In the genomic region with DNA sequence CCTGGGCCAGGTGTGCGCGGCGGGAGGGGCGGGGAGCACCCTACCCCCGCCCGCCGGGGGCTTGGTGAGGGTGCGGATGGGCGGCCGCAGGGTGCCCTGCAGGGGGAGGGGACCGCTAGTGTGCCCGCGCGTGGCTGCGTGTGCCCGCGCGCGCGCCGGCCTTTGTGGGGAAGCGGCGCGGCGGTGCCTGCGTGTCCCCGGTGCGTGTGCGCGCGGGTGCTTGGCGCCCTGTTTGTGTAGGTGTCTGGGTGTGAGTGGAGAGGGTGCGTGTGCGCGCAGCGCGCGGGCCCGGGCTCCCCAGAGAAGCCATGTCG, we compare ENCODE assay signal across 8 mouse cellular contexts. TPM values are rescaled to one million over a fixed set of nuclear protein-coding genes. Genes with fewer than 3 reads are reported as not detected.
A peak's percentile ranks its signal among the peaks of the same experiment; 100 is the strongest.
DNase-seq lines count a peak whose midpoint lies in the region; ATAC-seq and TF ChIP-seq lines count a peak whose summit lies in the region.

No protein-coding gene starts in this region.

- no peak for ATAC-seq in embryonic facial prominence, embryonic 11.5 days (replicated peaks; ENCODE audit: insufficient number of reproducible peaks, low FRiP score, low TSS enrichment, low read depth)
- no peak for ATAC-seq in stomach, embryonic 15.5 days (ENCODE audit: insufficient read depth, low FRiP score, low read depth)

- peak overlapping the region; percentile 95 for H3K4me2 ChIP-seq in embryonic facial prominence, embryonic 11.5 days (ENCODE audit: low read depth, low read length)
- H3K4me2 ChIP-seq in stomach, embryonic 15.5 days: peak overlapping the region; percentile 92

- DNase-seq in heart, embryonic 10.5 days (ENCODE audit: low spot score): no peak
- DNase-seq in heart, adult 8-10 months (ENCODE audit: low spot score): no peak
- peak; percentile 54 for DNase-seq in embryonic facial prominence, embryonic 11.5 days (ENCODE audit: low spot score)
- DNase-seq in kidney, postnatal 4 days: peak; percentile 31 to 47
- DNase-seq in mesoderm, embryonic 11.5 days (ENCODE audit: low read depth, low spot score): peak; percentile 15
- no peak for DNase-seq in adrenal gland, postnatal 4 days (ENCODE audit: low spot score in 2 of 2)

- H3K4me3 ChIP-seq in heart, embryonic 10.5 days: peak overlapping the region; percentile 90
- peak overlapping the region; percentile 79 for H3K4me3 ChIP-seq in ES-Bruce4 (ENCODE audit: low read depth, low read length)
- H3K4me3 ChIP-seq in embryonic facial prominence, embryonic 11.5 days (ENCODE audit: low read depth, low read length): peak overlapping the region; percentile 99
- H3K4me3 ChIP-seq in stomach, embryonic 15.5 days (replicated peaks): peak overlapping the region; percentile 88

- no peak for TF ChIP-seq CTCF in ES-Bruce4 (IDR thresholded peaks at IDR 0.05; ENCODE audit: low read depth, low read length)

- under 1% methylated on average over 40 of the region's 40 CpGs for WGBS in heart, embryonic 10.5 days
- WGBS in embryonic facial prominence, embryonic 11.5 days: under 1% methylated on average over 34 of the region's 40 CpGs
- WGBS in stomach, embryonic 15.5 days: 1% methylated on average over 37 of the region's 40 CpGs

- H3K36me3 ChIP-seq in heart, embryonic 10.5 days: peaks cover 7% of the 10 kb centered on the region; the same call in 1 of the 2 replicates
- peaks cover 4% of the 10 kb centered on the region; the same call in 1 of the 2 replicates for H3K36me3 ChIP-seq in ES-Bruce4 (ENCODE audit: control insufficient read depth, insufficient read depth, low read length, poor library complexity, severe bottlenecking)
- H3K36me3 ChIP-seq in embryonic facial prominence, embryonic 11.5 days (replicated peaks; ENCODE audit: control insufficient read depth, insufficient read depth, low read depth, low read length): no peaks in the 10 kb centered on the region
- H3K36me3 ChIP-seq in stomach, embryonic 15.5 days: no peaks in the 10 kb centered on the region

- peak overlapping the region; percentile 97 for H3K9ac ChIP-seq in ES-Bruce4 (ENCODE audit: low read depth, poor library complexity, severe bottlenecking)
- peak overlapping the region; percentile 90 for H3K9ac ChIP-seq in embryonic facial prominence, embryonic 11.5 days (replicated peaks; ENCODE audit: low read length)
- H3K9ac ChIP-seq in stomach, embryonic 15.5 days: peak overlapping the region; percentile 86

- no peak for TF ChIP-seq EP300 in ES-Bruce4 (IDR thresholded peaks at IDR 0.05; ENCODE audit: insufficient read depth, low read depth, low read length)

- peak overlapping the region; percentile 93 for H3K27ac ChIP-seq in heart, embryonic 10.5 days
- H3K27ac ChIP-seq in ES-Bruce4 (ENCODE audit: insufficient read depth, low read length): no peak overlapping the region
- H3K27ac ChIP-seq in embryonic facial prominence, embryonic 11.5 days (replicated peaks; ENCODE audit: low read depth, low read length): peak overlapping the region; percentile 97
- H3K27ac ChIP-seq in stomach, embryonic 15.5 days: peak overlapping the region; percentile 97

- peaks cover 14% of the 10 kb centered on the region; the same call in 1 of the 2 replicates for H3K27me3 ChIP-seq in heart, embryonic 10.5 days (ENCODE audit: insufficient read depth, poor library complexity, severe bottlenecking)
- H3K27me3 ChIP-seq in ES-Bruce4 (ENCODE audit: control insufficient read depth, insufficient read depth, low read length, poor library complexity, severe bottlenecking): no peaks in the 10 kb centered on the region
- H3K27me3 ChIP-seq in embryonic facial prominence, embryonic 11.5 days (ENCODE audit: control insufficient read depth, insufficient read depth, low read length): no peaks in the 10 kb centered on the region; the same call in 1 of the 2 replicates
- H3K27me3 ChIP-seq in stomach, embryonic 15.5 days (replicated peaks): peaks cover 11% of the 10 kb centered on the region; the same call in 1 of the 2 replicates

- no peaks in the 10 kb centered on the region for H3K9me3 ChIP-seq in heart, embryonic 10.5 days
- no peaks in the 10 kb centered on the region for H3K9me3 ChIP-seq in ES-Bruce4 (replicated peaks; ENCODE audit: control insufficient read depth, insufficient read depth, low read length, poor library complexity, severe bottlenecking)
- no peaks in the 10 kb centered on the region for H3K9me3 ChIP-seq in embryonic facial prominence, embryonic 11.5 days (replicated peaks; ENCODE audit: control insufficient read depth, low read length)
- no peaks in the 10 kb centered on the region for H3K9me3 ChIP-seq in stomach, embryonic 15.5 days

- TF ChIP-seq POLR2A in ES-Bruce4 (IDR thresholded peaks at IDR 0.05; ENCODE audit: insufficient read depth, low read length): no peak

- H3K4me1 ChIP-seq in heart, embryonic 10.5 days: peaks cover 63% of the 10 kb centered on the region
- H3K4me1 ChIP-seq in ES-Bruce4 (ENCODE audit: control insufficient read depth, insufficient read depth, low read length): peaks cover 6% of the 10 kb centered on the region
- peaks cover 10% of the 10 kb centered on the region for H3K4me1 ChIP-seq in embryonic facial prominence, embryonic 11.5 days (ENCODE audit: control insufficient read depth, insufficient read depth, low read length)
- peaks cover 41% of the 10 kb centered on the region for H3K4me1 ChIP-seq in stomach, embryonic 15.5 days

RNA-seq across cellular contexts. Expression of a gene that starts 1.0 kb away (rescaled TPM):
- 8.5 and 12.0 TPM in 2 replicates for polyA plus RNA-seq in heart, embryonic 10.5 days (2016; fragmentation: Nextera tagmentation; extraction: Ambion mirVana)
- total RNA-seq in heart, adult 8-10 months (2022): 10 to 100 TPM; 10.8 to 17.6 (median 14.2) TPM
- polyA plus RNA-seq in ES-Bruce4 (2011; ENCODE audit: insufficient read depth, insufficient read length, low read depth, missing spikeins): 64.0 and 64.7 TPM in 2 replicates
- 18.3 and 20.5 TPM in 2 replicates for polyA plus RNA-seq in embryonic facial prominence, embryonic 11.5 days (2014; fragmentation: Nextera tagmentation; extraction: Ambion mirVana)
- 17.7 and 18.1 TPM in 2 replicates for polyA plus RNA-seq in stomach, embryonic 15.5 days (2015; fragmentation: Nextera tagmentation; extraction: Ambion mirVana)
- total RNA-seq in adrenal gland, postnatal 4 days (2021): 100 to 1,000 TPM; 103 to 109 TPM

RNA-seq across cellular contexts. Expression of a gene that starts 54.1 kb away (rescaled TPM):
- polyA plus RNA-seq in heart, embryonic 10.5 days (2016; fragmentation: Nextera tagmentation; extraction: Ambion mirVana): 0.41 and 0.86 TPM in 2 replicates
- total RNA-seq in heart, adult 8-10 months (2022): 1 to 10 TPM; 1.3 to 2.5 (median 1.9) TPM
- 0.47 and 0.78 TPM in 2 replicates for polyA plus RNA-seq in ES-Bruce4 (2011; ENCODE audit: insufficient read depth, insufficient read length, low read depth, missing spikeins)
- 0.66 and 0.72 TPM in 2 replicates for polyA plus RNA-seq in embryonic facial prominence, embryonic 11.5 days (2014; fragmentation: Nextera tagmentation; extraction: Ambion mirVana)
- 0.42 and 0.53 TPM in 2 replicates for polyA plus RNA-seq in stomach, embryonic 15.5 days (2015; fragmentation: Nextera tagmentation; extraction: Ambion mirVana)
- total RNA-seq in adrenal gland, postnatal 4 days (2021): under 1 TPM; 0.62 to 0.70 TPM

RNA-seq across cellular contexts. Expression of a gene that starts 54.4 kb away (rescaled TPM):
- 71.5 and 80.8 TPM in 2 replicates for polyA plus RNA-seq in heart, embryonic 10.5 days (2016; fragmentation: Nextera tagmentation; extraction: Ambion mirVana)
- 1 to 10 TPM in 3 of 4 experiments, under 1 TPM in 1; 0.81 to 2.4 (median 1.7) TPM for total RNA-seq in heart, adult 8-10 months (2022)
- polyA plus RNA-seq in ES-Bruce4 (2011; ENCODE audit: insufficient read depth, insufficient read length, low read depth, missing spikeins): 26.3 and 29.3 TPM in 2 replicates
- 82.6 and 83.0 TPM in 2 replicates for polyA plus RNA-seq in embryonic facial prominence, embryonic 11.5 days (2014; fragmentation: Nextera tagmentation; extraction: Ambion mirVana)
- 55.0 and 57.3 TPM in 2 replicates for polyA plus RNA-seq in stomach, embryonic 15.5 days (2015; fragmentation: Nextera tagmentation; extraction: Ambion mirVana)
- 10 to 100 TPM; 16.9 to 20.1 TPM for total RNA-seq in adrenal gland, postnatal 4 days (2021)

Comparison
In these comparisons a context has a peak if more than half of its experiments do, and no peak if none do; other contexts are left out.
1. DNase-seq: peak in embryonic facial prominence, embryonic 11.5 days (single experiment), kidney, postnatal 4 days (2 of 2) and mesoderm, embryonic 11.5 days (single experiment); none in heart, embryonic 10.5 days (single experiment), heart, adult 8-10 months (single experiment) and adrenal gland, postnatal 4 days (0 of 2).
2. Peak in every context shown above with its lines, with median percentiles within 50 percentile points of each other: H3K4me3 ChIP-seq and H3K9ac ChIP-seq.